Mouse (Mus musculus) forebrain, embryonic 10.5 days (tissue): ENCODE measurements around the gene Pigv. TPM values are rescaled to one million over a fixed set of nuclear protein-coding genes. Genes with fewer than 3 reads are reported as not detected.

ENCODE experiments used
- DNase-seq: peaks from one replicate; pipeline ENCODE4 v3.0.0-alpha.2; 2017; ENCODE audit warnings: low spot score; ENCODE audit errors: extremely low spot score
- H3K27ac ChIP-seq: fragments of 300-500 bp; sonication (generic); 2 replicates; pipeline ENCODE4 v1.5.1; 2016; ENCODE audit warnings: mild to moderate bottlenecking
- H3K27me3 ChIP-seq: fragments of 300-500 bp; sonication (generic); 2 replicates; pipeline ENCODE4 v1.6.1; 2016; ENCODE audit warnings: mild to moderate bottlenecking; ENCODE audit not compliant: poor library complexity, severe bottlenecking
- H3K36me3 ChIP-seq: fragments of 300-500 bp; sonication (generic); replicated peaks from 2 replicates; pipeline ENCODE4 v1.6.1; 2016; ENCODE audit warnings: mild to moderate bottlenecking, moderate library complexity
- H3K4me1 ChIP-seq: fragments of 300-500 bp; sonication (generic); 2 replicates; pipeline ENCODE4 v1.6.1; 2016
- H3K4me3 ChIP-seq: fragments of 300-500 bp; sonication (generic); 2 replicates; pipeline ENCODE4 v1.5.1; 2016; ENCODE audit warnings: mild to moderate bottlenecking, moderate library complexity
- H3K9me3 ChIP-seq: fragments of 300-500 bp; sonication (generic); 2 replicates; pipeline ENCODE4 v1.6.1; 2016; ENCODE audit warnings: mild to moderate bottlenecking, moderate library complexity
- WGBS: fragments of 180-500 bp; shearing (Covaris S2); methylation state at CpG from one replicate; pipeline ENCODE4 v1.1.7; 2016; 5-methylcytosine and 5-hydroxymethylcytosine counted together
- polyA plus RNA-seq: library from polyadenylated mRNA; unstranded; fragments of >200 nt; fragmentation: Nextera tagmentation; extraction: Ambion mirVana; gene quantifications from 2 replicates; pipeline ENCODE4 v1.2.1, GENCODE M21; 2016

Pigv gene
- polyA plus RNA-seq, 1 experiment from 2014 or later, result 17.3 TPM

DNA sequence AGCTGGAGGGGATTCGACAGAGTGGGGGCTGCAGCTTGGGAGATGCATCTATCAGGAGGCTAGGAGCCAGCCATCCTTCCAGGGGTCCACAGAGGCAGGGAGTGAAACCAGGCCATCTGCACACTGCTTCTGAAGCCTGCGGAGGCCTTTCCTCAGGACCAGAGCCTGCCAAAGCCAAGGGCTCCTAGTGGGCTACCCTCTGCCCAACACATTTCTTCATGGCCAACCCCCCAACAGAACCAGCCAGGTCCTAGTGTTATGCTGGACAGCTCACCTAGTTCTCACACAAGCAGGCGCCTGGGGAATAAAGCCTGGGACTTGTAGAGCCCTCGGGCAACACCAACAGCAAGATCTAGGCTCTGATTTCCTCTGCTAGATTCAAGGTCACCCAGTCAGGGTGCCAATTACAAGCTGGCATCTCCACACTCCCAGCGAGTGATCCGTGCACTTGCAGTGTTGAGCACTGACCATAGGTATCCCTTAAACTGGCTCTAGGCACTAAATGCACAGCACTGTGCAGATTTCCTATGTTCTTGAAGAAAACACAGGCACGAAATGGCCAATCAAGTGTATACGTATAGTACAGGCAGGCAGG lies 42.0 kb downstream of the Pigv start:
- no peaks in the 10 kb centered on the region for H3K27me3 ChIP-seq
- H3K9me3 ChIP-seq, result no peaks in the 10 kb centered on the region
- no peak overlapping the region for H3K4me3 ChIP-seq
- H3K4me1 ChIP-seq, result peaks cover 49% of the 10 kb centered on the region
- peaks cover 27% of the 10 kb centered on the region for H3K36me3 ChIP-seq
- 94% methylated on average over 8 of the region's 8 CpGs for WGBS
- DNase-seq, result no peak
- H3K27ac ChIP-seq, result no peak overlapping the region

DNA sequence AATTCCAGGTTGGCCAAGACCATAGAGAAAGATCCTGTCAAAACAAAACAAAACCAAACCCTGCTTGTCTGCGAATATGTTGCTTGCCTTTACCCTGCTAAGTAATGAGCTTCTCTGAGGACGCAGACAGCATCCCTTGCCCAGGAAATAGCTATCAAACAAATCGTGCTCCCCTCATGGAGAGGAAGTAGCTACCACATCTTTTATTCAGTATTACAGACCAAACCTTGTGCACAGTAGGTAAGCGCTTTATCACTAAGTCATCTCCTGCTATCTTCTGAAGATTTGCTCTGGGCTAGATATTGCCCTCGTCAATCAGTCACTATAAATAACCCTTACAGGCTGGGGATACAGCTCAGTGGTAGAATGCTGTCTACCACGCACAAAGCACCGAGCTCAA lies 43.3 kb downstream of the Pigv start:
- DNase-seq, result no peak
- H3K36me3 ChIP-seq, result peaks cover 38% of the 10 kb centered on the region
- H3K27me3 ChIP-seq, result no peaks in the 10 kb centered on the region
- no peak overlapping the region for H3K4me3 ChIP-seq
- peaks cover 51% of the 10 kb centered on the region for H3K4me1 ChIP-seq
- H3K27ac ChIP-seq, result no peak overlapping the region
- 94% methylated on average over 7 of the region's 7 CpGs for WGBS
- H3K9me3 ChIP-seq, result no peaks in the 10 kb centered on the region

DNA sequence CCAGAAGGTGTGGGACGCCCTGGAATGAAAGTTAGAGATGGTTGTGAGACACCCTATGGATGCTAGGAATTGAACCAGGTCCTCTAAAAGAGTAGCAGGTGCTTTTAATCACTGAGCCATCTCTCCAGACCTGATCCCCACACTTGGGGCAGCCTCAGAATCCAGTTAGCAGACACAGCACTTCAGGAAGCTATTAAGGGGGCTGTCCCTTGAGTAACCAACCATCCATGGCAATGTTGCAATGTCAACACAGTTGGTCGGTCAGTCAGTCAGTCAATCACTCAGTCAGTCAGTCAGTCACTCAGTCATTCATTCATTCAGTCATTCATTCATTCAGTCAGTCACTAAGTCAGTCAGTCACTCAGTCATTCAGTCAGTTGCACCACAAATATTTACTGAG lies 43.9 kb downstream of the Pigv start:
- Histone ChIP-seq H3K36me3 (peaks cover 45% of the 10 kb centered on the region), H3K27me3 (no peaks in the 10 kb centered on the region), H3K9me3 (no peaks in the 10 kb centered on the region), H3K27ac (no peak overlapping the region), H3K4me3 (no peak overlapping the region), H3K4me1 (peaks cover 48% of the 10 kb centered on the region)
- DNase-seq, result no peak
- WGBS, result 85% methylated on average over 2 of the region's 2 CpGs

DNA sequence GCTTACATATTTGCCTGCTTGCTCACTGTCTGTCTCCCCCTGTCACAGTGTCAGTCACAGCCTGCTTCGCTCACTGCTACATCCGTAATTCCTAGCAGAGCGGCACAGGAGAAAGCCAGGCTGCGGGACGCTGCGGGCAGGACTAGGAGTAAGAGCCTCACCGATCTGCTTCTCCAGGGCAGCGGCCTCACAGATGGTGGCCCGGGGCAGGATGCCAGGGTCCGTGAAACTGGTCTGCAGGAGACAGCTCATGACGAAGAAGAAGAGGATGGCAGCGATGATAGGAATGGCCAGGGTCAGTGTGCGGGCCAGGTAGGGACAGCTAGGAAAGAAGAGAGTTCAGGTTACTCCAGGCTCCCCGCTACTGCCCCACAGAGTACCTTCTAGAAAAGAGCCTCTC lies 45.4 kb downstream of the Pigv start:
- Histone ChIP-seq H3K36me3 (peaks cover 53% of the 10 kb centered on the region), H3K4me1 (peaks cover 37% of the 10 kb centered on the region), H3K4me3 (no peak overlapping the region), H3K27ac (no peak overlapping the region), H3K9me3 (no peaks in the 10 kb centered on the region), H3K27me3 (no peaks in the 10 kb centered on the region)
- 93% methylated on average over 14 of the region's 14 CpGs for WGBS
- no peak for DNase-seq

DNA sequence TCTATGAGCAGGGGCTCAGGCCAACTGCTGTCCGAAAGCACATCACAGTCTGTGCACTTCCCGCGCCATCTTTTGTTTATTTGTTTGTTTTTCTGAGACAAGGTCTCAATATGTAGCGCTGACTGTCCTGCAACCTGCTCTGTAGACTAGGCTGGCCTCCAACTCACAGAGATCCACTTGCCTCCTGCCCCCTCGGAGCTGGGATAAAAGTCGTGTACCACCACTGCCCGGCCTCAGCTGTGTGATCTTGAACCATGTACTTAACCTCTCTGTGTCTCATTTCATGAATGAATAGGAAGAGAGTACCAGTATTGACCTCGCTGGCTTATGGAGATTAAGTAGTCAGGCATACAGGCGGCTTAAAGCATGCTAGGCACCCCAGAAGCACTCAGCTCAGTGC lies 45.8 kb downstream of the Pigv start:
- no peak for DNase-seq
- WGBS, result 90% methylated on average over 9 of the region's 9 CpGs
- peaks cover 54% of the 10 kb centered on the region for H3K36me3 ChIP-seq
- no peak overlapping the region for H3K27ac ChIP-seq
- H3K27me3 ChIP-seq, result no peaks in the 10 kb centered on the region
- H3K4me3 ChIP-seq, result no peak overlapping the region
- H3K9me3 ChIP-seq, result no peaks in the 10 kb centered on the region
- peaks cover 33% of the 10 kb centered on the region for H3K4me1 ChIP-seq

DNA sequence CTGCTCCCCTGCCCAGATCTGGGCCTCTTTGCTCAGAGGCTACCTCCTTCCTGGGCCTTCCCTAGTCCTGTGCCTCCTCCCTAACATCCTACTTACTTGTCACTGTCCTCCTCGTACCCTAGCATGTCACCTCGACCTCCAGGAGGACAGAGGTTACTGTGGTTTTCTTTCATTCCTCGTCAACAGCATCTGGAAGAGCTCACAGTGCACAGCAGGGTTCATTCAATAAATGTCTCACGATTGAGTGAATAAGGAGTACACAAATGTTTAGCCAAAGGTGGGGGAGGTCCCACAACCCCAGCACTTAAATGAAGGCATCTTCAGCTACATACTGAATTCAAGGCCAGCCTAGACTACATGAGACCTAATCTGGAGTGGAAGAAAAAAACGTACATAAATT lies 46.2 kb downstream of the Pigv start:
- Histone ChIP-seq H3K36me3 (peaks cover 57% of the 10 kb centered on the region), H3K4me1 (peaks cover 29% of the 10 kb centered on the region), H3K9me3 (no peaks in the 10 kb centered on the region), H3K27ac (peak overlapping the region; percentile 62; the same call in 1 of the 2 replicates), H3K4me3 (no peak overlapping the region), H3K27me3 (no peaks in the 10 kb centered on the region)
- 52% methylated on average over 5 of the region's 5 CpGs for WGBS
- no peak for DNase-seq

DNA sequence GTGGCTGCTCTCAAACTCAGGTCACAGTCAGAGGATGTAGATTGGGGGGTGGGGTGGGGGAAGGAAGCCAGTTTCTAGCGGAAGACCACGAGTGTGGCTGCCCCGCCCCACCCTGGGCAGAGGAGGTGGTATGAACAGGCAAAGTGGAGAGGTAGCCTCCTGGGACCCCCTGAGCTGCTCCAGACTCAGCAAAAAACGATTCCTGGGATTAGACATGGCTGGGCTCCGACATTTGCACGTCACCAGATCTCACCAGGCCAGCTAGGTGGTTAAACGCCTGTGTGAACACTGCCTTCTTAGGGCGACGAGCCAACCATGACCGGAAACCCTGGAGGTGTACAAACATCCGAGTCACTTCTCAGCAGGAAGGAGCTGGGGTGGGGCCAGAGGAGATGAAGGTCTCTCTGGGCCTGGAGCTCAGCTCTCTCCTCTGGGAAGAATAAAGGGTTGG lies 46.8 kb downstream of the Pigv start:
- 59% methylated on average over 11 of the region's 11 CpGs for WGBS
- Histone ChIP-seq H3K27me3 (no peaks in the 10 kb centered on the region), H3K27ac (peak overlapping the region; percentile 62), H3K4me3 (no peak overlapping the region), H3K36me3 (peaks cover 57% of the 10 kb centered on the region), H3K9me3 (no peaks in the 10 kb centered on the region), H3K4me1 (peaks cover 23% of the 10 kb centered on the region)
- no peak for DNase-seq

DNA sequence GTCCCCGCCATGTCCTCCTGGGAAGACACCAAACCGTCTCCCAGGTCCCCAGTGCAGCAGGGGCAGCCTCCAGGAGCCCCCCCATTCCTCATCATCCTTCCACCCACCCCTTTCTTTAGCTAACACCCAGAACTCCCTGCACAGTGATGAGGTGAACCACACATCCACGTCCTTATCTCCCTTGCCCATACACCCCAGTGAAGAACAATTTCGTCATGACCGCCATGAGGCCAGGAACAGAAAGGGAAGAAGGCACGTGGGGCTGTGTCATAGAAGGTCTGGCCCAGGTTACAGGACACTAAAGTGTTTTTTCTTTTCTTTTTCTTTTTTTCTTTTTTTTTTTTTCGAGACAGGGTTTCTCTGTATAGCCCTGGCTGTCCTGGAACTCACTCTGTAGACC lies 47.6 kb downstream of the Pigv start:
- Histone ChIP-seq H3K9me3 (no peaks in the 10 kb centered on the region), H3K36me3 (peaks cover 56% of the 10 kb centered on the region), H3K27ac (no peak overlapping the region), H3K4me3 (no peak overlapping the region), H3K27me3 (no peaks in the 10 kb centered on the region), H3K4me1 (peaks cover 18% of the 10 kb centered on the region)
- no peak for DNase-seq
- WGBS, result 93% methylated on average over 7 of the region's 7 CpGs

DNA sequence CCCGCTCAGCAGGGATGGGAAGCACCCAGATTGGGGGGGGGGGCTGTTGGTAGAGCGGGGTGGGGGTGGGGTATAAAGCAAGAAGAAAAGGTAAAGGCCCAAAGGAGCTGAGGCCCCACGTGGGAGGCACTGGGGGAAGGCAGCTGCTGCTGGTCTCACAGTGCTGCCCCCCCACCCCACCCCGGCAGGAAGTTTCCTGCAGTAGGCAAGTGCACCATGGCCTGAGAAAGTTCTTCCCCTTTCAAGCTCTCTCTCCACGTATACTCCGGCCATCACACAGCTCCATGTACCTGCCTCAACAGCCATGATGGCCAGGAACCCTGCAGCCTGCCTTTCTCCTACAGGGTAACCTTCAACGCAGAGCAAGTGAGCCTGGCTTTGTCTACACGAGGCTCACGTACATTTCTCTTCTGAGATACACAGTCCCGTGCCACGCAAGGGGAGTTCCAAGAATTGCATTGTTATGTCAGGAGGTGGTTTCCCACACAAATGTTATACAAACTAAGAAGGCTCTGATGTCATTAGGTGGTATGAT lies 50.2 kb downstream of the Pigv start:
- whole genome bisulfite sequencing, result 86% methylated on average over 10 of the region's 11 CpGs
- Histone ChIP-seq H3K9me3 (no peaks in the 10 kb centered on the region), H3K27me3 (no peaks in the 10 kb centered on the region), H3K36me3 (peaks cover 75% of the 10 kb centered on the region), H3K27ac (no peak overlapping the region), H3K4me3 (no peak overlapping the region), H3K4me1 (peaks cover 18% of the 10 kb centered on the region)
- DNase-seq, result no peak

DNA sequence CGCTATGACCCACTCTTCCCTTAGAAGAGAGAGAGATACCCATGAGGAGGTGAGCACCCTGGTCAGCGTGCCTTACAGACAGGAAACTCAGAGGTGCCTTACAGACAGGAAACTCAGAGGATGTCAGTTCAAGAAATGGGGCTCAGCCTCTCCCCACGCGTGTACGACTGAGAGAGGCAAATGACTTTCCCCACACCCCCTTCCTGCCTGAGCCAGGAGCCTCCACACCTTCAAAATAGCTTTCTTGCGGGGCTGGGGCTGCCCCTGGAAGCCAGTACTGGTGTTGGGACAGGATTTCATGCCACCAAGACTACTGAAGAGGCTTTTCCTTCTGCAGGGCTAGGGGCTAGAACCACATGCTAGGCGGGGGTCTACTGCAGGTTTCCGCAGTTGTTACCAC lies 51.8 kb downstream of the Pigv start:
- no peak for DNase-seq
- peaks cover 70% of the 10 kb centered on the region for H3K36me3 ChIP-seq
- 91% methylated on average over 8 of the region's 8 CpGs for WGBS
- H3K4me1 ChIP-seq, result 0 out of 2 replicates have a peak, but pooled peaks cover 5% of the 10 kb centered on the region
- H3K4me3 ChIP-seq, result no peak overlapping the region
- H3K9me3 ChIP-seq, result no peaks in the 10 kb centered on the region
- no peaks in the 10 kb centered on the region for H3K27me3 ChIP-seq
- H3K27ac ChIP-seq, result no peak overlapping the region

DNA sequence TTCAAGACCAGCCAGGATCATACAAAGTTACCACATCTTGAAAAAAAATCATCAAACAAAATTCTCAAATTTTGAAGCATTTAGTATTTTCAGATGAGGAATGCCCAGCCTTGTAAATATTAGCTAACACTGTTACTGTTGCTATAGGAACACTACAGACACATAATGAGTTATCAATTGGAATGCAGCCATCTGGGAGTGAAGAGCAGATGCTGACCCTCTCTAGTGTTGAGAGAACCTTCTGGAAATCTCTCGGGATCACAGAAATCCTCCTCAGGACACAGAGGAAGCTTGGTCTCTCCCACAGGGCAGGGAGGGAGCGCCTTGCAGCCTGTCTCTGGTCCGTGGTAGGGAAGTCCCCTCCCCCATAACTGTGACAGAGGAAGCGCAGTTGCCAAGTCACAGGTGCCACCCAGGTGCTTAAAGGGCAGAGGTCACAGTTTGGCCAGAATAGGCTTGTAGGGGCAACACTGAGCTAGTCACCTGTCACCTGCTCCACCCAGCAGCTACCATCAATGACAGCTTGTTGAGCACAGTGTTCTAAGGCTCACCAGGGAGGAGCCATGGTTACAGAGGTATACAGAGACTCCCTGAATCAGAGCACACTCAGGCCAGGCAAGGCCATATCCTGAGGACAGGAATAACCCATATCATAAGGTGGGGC lies 52.8 kb downstream of the Pigv start:
- no peaks in the 10 kb centered on the region for H3K27me3 ChIP-seq
- no peaks in the 10 kb centered on the region for H3K4me1 ChIP-seq
- no peak overlapping the region for H3K27ac ChIP-seq
- DNase-seq, result no peak
- peaks cover 71% of the 10 kb centered on the region for H3K36me3 ChIP-seq
- no peaks in the 10 kb centered on the region for H3K9me3 ChIP-seq
- H3K4me3 ChIP-seq, result no peak overlapping the region
- 80% methylated on average over 4 of the region's 4 CpGs for WGBS

DNA sequence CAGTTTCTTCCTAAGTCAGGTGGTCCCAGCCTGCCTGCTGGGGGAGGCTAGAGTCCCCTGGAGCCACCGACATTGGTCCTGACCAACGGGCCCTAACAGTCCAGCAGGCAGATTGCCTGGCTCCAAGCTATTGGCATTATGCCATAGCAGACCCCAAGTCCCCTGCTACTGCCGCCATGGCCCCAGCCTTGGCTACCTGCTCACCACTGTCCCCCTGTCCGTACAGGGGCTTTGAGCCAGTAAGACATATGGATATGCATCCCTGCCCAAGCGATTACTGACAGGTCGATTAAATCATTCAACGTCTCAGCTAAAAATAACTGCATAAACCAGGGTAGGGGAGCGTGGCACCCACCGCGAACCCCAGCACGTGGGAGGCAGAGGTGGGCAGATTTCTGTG lies 54.5 kb downstream of the Pigv start:
- H3K36me3 ChIP-seq, result peaks cover 76% of the 10 kb centered on the region
- no peak for DNase-seq

DNA sequence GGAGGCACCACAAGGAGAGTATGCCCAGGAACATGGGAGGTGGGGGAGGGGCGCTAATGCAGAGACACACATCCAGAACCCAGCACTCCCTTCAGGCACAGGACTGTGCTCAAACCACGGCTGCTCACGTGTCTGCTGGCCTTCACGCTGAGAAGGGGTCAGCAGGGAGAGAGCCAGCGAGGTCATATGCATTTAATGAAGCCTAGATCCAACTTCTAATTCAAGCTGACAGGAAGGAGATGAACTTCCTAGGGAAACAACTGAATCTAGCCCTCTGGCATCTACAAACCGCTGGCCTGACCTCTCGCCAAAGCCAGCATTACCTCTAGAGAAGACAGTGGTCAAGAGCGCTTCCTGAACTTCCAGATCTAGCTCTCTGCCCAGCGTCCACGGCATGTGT lies 57.0 kb downstream of the Pigv start:
- H3K27me3 ChIP-seq, result no peaks in the 10 kb centered on the region
- H3K4me1 ChIP-seq, result no peaks in the 10 kb centered on the region
- H3K9me3 ChIP-seq, result peaks cover 10% of the 10 kb centered on the region
- peaks cover 80% of the 10 kb centered on the region for H3K36me3 ChIP-seq
- 81% methylated on average over 10 of the region's 10 CpGs for WGBS
- H3K4me3 ChIP-seq, result no peak overlapping the region
- no peak overlapping the region for H3K27ac ChIP-seq
- no peak for DNase-seq

More for the DNA sequence above, 54.5 kb downstream of the Pigv start:
- Histone ChIP-seq H3K27me3 (no peaks in the 10 kb centered on the region), H3K27ac (no peak overlapping the region), H3K9me3 (no peaks in the 10 kb centered on the region; the same call in 1 of the 2 replicates), H3K4me3 (no peak overlapping the region), H3K4me1 (no peaks in the 10 kb centered on the region)
- WGBS, result 97% methylated on average over 11 of the region's 11 CpGs
